Mouse (Mus musculus): ENCODE results near the gene Purb. TPM values are rescaled to one million over a fixed set of nuclear protein-coding genes. Genes with fewer than 3 reads are reported as not detected.
"Not testable (repeated sequence)": the region's sequence is repeated elsewhere in the genome, so short reads cannot be mapped to it uniquely, and the experiment has no call there.

The Purb gene
- polyA plus RNA-seq, 1 experiment = 6.3 TPM

GRCm38 (mm10) chr11:6440171-6440570 lies 35.5 kb downstream of the Purb start:
- H3K36me3 ChIP-seq (ENCODE audit: control insufficient read depth, insufficient read depth, low read length) = peaks cover 4% of the 10 kb centered on the region; the same call in 1 of the 2 replicates
- H3K27me3 ChIP-seq (ENCODE audit: control insufficient read depth, insufficient read depth, low read length) = no peaks in the 10 kb centered on the region
- no peak overlapping the region for H3K27ac ChIP-seq (ENCODE audit: insufficient read depth, low read length)
- no peak overlapping the region for H3K4me3 ChIP-seq (ENCODE audit: extremely low read depth, insufficient read depth, insufficient read length)
- DNase-seq (ENCODE audit: low read depth in 1 of 2, low spot score in 2 of 2) = no peak
- peaks cover 2% of the 10 kb centered on the region; the same call in 1 of the 2 replicates for H3K4me1 ChIP-seq (ENCODE audit: control insufficient read depth, insufficient read depth, insufficient read length)
- TF ChIP-seq CTCF (IDR thresholded peaks at IDR 0.05; ENCODE audit: extremely low read depth, insufficient read depth, insufficient read length, insufficient replicate concordance) (no peak), POLR2A (IDR thresholded peaks at IDR 0.05; ENCODE audit: low read depth, low read length) (no peak)
- WGBS = 96% methylated on average over 4 of the region's 4 CpGs

DNA sequence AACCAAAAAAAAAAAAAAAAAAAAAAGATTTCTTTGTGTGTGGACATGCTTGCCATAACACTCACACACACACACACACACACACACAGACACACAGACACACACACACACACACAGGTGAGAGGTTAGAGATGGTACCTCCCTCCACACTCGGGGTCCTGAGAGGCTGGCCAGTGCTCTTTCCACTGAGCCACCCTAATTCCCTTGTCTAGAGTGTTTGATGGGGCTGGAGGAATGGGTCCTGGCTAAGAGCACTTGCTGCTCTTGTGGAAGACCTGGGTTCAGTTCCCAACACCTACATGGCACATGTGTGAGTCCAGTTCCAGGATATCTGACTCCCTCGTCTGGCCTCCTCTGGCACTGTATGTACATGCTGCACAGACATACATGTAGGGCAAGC lies 38.0 kb downstream of the Purb start:
- H3K27ac ChIP-seq (ENCODE audit: insufficient read depth, low read length) = no peak overlapping the region
- no peaks in the 10 kb centered on the region for H3K4me1 ChIP-seq (ENCODE audit: control insufficient read depth, insufficient read depth, insufficient read length)
- 91% methylated on average over 2 of the region's 2 CpGs for WGBS
- no peak overlapping the region for H3K4me3 ChIP-seq (ENCODE audit: extremely low read depth, insufficient read depth, insufficient read length)
- no peak for DNase-seq (ENCODE audit: low read depth in 1 of 2, low spot score in 2 of 2)
- peaks cover 8% of the 10 kb centered on the region for H3K36me3 ChIP-seq (ENCODE audit: control insufficient read depth, insufficient read depth, low read length)
- no peaks in the 10 kb centered on the region for H3K27me3 ChIP-seq (ENCODE audit: control insufficient read depth, insufficient read depth, low read length)
- no peak for TF ChIP-seq CTCF (IDR thresholded peaks at IDR 0.05; ENCODE audit: extremely low read depth, insufficient read depth, insufficient read length, insufficient replicate concordance)
- TF ChIP-seq POLR2A (IDR thresholded peaks at IDR 0.05; ENCODE audit: low read depth, low read length) = no peak

GRCm38 (mm10) chr11:6436442-6436841 lies 39.3 kb downstream of the Purb start:
- peak in 1 of 2 experiments; percentile 63 for DNase-seq (ENCODE audit: low read depth in 1 of 2, low spot score in 2 of 2)
- H3K27ac ChIP-seq (ENCODE audit: insufficient read depth, low read length) = no peak overlapping the region
- no peak overlapping the region for H3K4me3 ChIP-seq (ENCODE audit: extremely low read depth, insufficient read depth, insufficient read length)
- H3K27me3 ChIP-seq (ENCODE audit: control insufficient read depth, insufficient read depth, low read length) = no peaks in the 10 kb centered on the region
- H3K4me1 ChIP-seq (ENCODE audit: control insufficient read depth, insufficient read depth, insufficient read length) = no peaks in the 10 kb centered on the region
- 84% methylated on average over 8 of the region's 8 CpGs for WGBS
- TF ChIP-seq CTCF (IDR thresholded peaks at IDR 0.05; ENCODE audit: extremely low read depth, insufficient read depth, insufficient read length, insufficient replicate concordance) (peak; percentile 75; the same call in 1 of the 2 replicates), POLR2A (IDR thresholded peaks at IDR 0.05; ENCODE audit: low read depth, low read length) (no peak)
- H3K36me3 ChIP-seq (ENCODE audit: control insufficient read depth, insufficient read depth, low read length) = peaks cover 8% of the 10 kb centered on the region

DNA sequence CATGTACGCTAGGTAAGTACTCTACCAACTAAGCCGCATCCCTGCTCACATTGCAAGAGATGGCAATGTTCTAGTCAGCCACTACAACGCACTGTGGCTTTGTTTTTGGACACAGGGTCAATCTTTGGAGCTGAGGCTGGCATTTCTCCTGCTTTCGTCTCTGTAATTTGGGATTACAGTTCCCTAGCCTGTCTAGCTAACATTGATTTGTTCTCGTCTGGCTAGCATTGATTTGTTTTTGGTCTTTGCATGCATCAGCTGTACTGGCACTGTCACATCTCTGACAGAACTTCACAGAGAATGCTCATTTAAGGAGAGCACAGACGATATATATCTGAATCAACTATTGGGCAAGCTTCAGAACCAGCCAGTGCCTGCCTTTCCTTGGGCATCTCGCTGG lies 45.5 kb downstream of the Purb start:
- H3K27me3 ChIP-seq (ENCODE audit: control insufficient read depth, insufficient read depth, low read length) = no peaks in the 10 kb centered on the region
- peaks cover 26% of the 10 kb centered on the region for H3K36me3 ChIP-seq (ENCODE audit: control insufficient read depth, insufficient read depth, low read length)
- H3K27ac ChIP-seq (ENCODE audit: insufficient read depth, low read length) = no peak overlapping the region
- no peak overlapping the region for H3K4me3 ChIP-seq (ENCODE audit: extremely low read depth, insufficient read depth, insufficient read length)
- no peaks in the 10 kb centered on the region for H3K4me1 ChIP-seq (ENCODE audit: control insufficient read depth, insufficient read depth, insufficient read length)
- 99% methylated on average over 7 of the region's 7 CpGs for WGBS
- no peak for DNase-seq (ENCODE audit: low read depth in 1 of 2, low spot score in 2 of 2)
- TF ChIP-seq CTCF (IDR thresholded peaks at IDR 0.05; ENCODE audit: extremely low read depth, insufficient read depth, insufficient read length, insufficient replicate concordance) = no peak
- TF ChIP-seq POLR2A (IDR thresholded peaks at IDR 0.05; ENCODE audit: low read depth, low read length) = no peak

DNA sequence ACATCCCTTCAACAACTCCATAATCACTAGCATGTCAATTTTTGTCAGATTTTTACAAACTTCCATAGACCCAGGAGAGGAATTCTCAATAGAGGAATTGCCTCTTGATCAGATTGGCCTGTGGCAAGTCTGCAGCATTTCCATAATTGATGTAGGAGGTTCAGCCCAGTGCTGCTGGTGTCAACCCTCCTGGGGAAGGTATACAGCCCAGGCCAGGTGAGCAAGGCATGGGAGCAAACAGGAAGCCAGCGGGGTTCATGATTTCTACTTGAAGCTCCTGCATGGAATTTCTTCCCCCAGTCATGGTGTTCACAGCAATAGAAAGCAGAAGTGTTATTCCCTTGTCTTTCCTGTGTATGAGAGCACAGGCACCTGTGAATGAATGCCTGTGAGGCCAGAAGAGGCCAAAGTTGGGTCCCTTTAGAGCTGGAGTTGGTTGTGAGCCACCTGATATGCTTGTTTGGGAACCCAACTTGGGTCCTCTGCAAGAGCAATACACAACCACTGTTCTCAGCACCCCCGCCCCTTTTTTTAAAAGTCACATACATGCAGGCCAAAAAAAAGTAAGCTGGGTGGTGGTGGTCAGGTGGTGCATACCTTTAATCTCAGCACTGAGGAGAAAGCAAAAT lies 54.9 kb downstream of the Purb start:
- H3K27ac ChIP-seq (ENCODE audit: insufficient read depth, low read length) = no peak overlapping the region; the same call in 1 of the 2 replicates
- TF ChIP-seq POLR2A (IDR thresholded peaks at IDR 0.05; ENCODE audit: low read depth, low read length) = no peak
- no peak for TF ChIP-seq CTCF (IDR thresholded peaks at IDR 0.05; ENCODE audit: extremely low read depth, insufficient read depth, insufficient read length, insufficient replicate concordance)
- 89% methylated on average over 2 of the region's 2 CpGs for WGBS

GRCm38 (mm10) chr11:6420283-6420703 lies 55.4 kb downstream of the Purb start:
- no peak for TF ChIP-seq POLR2A (IDR thresholded peaks at IDR 0.05; ENCODE audit: low read depth, low read length)
- no peak for TF ChIP-seq CTCF (IDR thresholded peaks at IDR 0.05; ENCODE audit: extremely low read depth, insufficient read depth, insufficient read length, insufficient replicate concordance)
- DNase-seq (ENCODE audit: low read depth in 1 of 2, low spot score in 2 of 2) = no peak
- peaks cover 2% of the 10 kb centered on the region; the same call in 1 of the 2 replicates for H3K4me1 ChIP-seq (ENCODE audit: control insufficient read depth, insufficient read depth, insufficient read length)
- H3K27me3 ChIP-seq (ENCODE audit: control insufficient read depth, insufficient read depth, low read length) = no peaks in the 10 kb centered on the region
- 49% methylated on average over 1 of the region's 1 CpGs for WGBS
- H3K27ac ChIP-seq (ENCODE audit: insufficient read depth, low read length) = no peak overlapping the region
- H3K36me3 ChIP-seq (ENCODE audit: control insufficient read depth, insufficient read depth, low read length) = peaks cover 30% of the 10 kb centered on the region
- H3K4me3 ChIP-seq (ENCODE audit: extremely low read depth, insufficient read depth, insufficient read length) = no peak overlapping the region

More for the DNA sequence above, 54.9 kb downstream of the Purb start:
- DNase-seq (ENCODE audit: low read depth in 1 of 2, low spot score in 2 of 2) = no peak
- Histone ChIP-seq H3K4me1 (ENCODE audit: control insufficient read depth, insufficient read depth, insufficient read length) (peaks cover 2% of the 10 kb centered on the region; the same call in 1 of the 2 replicates), H3K36me3 (ENCODE audit: control insufficient read depth, insufficient read depth, low read length) (peaks cover 33% of the 10 kb centered on the region), H3K27me3 (ENCODE audit: control insufficient read depth, insufficient read depth, low read length) (no peaks in the 10 kb centered on the region), H3K4me3 (ENCODE audit: extremely low read depth, insufficient read depth, insufficient read length) (no peak overlapping the region)

DNA sequence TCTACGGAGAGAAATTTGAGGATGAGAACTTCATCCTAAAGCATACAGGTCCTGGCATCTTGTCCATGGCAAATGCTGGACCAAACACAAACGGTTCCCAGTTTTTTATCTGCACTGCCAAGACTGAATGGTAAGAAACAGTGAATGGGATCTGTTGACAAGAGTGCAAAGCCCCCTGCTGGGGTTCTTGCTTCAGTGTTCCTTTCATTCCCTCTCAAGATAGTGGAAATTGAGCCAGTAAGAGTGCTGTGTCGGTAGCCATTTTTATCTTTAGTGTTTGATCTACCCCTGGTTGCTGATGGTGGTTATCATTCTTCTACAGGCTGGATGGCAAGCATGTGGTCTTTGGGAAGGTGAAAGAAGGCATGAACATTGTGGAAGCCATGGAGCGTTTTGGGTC lies 56.6 kb downstream of the Purb start:
- 81% methylated on average over 4 of the region's 4 CpGs for WGBS
- not testable (repeated sequence) for H3K4me1 ChIP-seq (ENCODE audit: control insufficient read depth, insufficient read depth, insufficient read length); H3K27ac ChIP-seq (ENCODE audit: insufficient read depth, low read length); DNase-seq (ENCODE audit: low read depth in 1 of 2, low spot score in 2 of 2); H3K4me3 ChIP-seq (ENCODE audit: extremely low read depth, insufficient read depth, insufficient read length); H3K27me3 ChIP-seq (ENCODE audit: control insufficient read depth, insufficient read depth, low read length)
- H3K36me3 ChIP-seq (ENCODE audit: control insufficient read depth, insufficient read depth, low read length) = peaks cover 27% of the 10 kb centered on the region
